Mouse (Mus musculus) c-Kit-positive CD71-negative TER-119-negative erythroid progenitor cells, embryonic 14.5 days (primary cell): Measurements from ENCODE around the gene Sohlh2.
"Not testable (repeated sequence)": the region's sequence is repeated elsewhere in the genome, so short reads cannot be mapped to it uniquely, and the experiment has no call there.

Experiments
- DNase-seq: peaks from one replicate; pipeline ENCODE4 v3.0.0-alpha.2; 2013; ENCODE audit warnings: low read depth

Sohlh2 gene

DNA sequence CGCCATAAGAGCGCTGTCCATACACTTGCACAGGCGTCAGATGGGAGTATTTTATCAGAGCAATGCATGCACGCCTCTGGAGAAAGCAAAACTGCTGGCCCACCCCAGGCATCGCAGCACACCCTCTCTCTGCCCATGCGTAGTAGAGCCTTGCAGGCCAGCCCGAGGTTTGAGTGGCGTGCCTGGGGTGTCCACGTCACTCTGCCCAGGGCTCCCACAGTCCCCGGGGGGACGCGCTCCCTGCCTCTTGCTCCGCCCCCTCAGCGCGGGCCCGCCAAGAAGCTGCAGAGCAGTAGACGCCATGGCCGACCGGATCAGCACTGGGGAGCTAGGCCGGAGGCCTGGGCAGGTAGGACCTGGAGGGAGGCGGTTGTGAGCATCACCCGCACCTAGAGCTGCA lies at the start of gene Sohlh2:
TSS of gene Sohlh2 (plus strand) at position 263 of the 400 bp plus-strand sequence.
- no peak for DNase-seq

DNA sequence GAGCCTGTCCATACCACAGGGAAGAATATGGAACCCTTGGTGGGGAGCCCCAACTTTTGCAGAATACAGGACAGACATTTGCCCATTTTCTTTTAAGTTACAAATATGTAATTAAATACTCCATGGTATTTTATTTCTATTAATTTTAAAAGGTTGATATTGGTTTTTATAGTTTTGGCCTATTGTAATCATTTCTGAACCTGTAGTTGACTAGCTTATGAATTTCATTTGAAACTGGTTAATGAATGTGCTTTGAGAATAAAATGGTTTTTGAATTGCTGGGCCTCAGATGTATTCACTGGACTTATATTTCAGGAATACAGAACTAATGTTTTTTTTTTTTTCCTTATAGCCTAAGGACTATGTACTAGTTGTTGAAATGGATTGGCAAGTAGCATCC lies 44.8 kb upstream of the Sohlh2 start, which contains the start of gene Ccdc169:
TSS of gene Ccdc169 (plus strand) at position 301 of the 400 bp plus-strand sequence.
- no peak for DNase-seq

- no peak for DNase-seq
Observed at GRCm38 (mm10) chr3:55139837-55140236, 42.0 kb upstream of the Sohlh2 start.

DNA sequence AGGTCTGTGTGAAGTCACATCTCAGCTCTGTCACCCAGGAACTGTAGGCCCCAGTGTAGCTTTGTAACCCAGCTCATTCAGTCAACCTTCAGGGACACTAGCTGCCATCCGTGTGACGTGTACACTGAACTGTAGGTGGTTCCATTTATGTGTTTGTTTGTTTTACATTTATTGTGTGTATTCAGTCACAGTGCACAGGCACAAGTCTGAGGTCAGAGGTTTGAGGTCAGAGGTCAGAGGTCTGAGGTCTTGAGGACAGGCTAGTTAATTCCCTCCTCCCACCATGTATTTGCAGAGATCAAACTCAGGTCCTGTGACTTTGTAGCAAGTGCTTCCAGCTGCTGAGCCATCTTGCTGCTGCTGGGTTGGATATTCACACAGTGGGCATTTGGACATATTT lies 40.4 kb upstream of the Sohlh2 start:
- no peak for DNase-seq

GRCm38 (mm10) chr3:55144916-55145315 lies 36.9 kb upstream of the Sohlh2 start:
- DNase-seq: no peak

DNA sequence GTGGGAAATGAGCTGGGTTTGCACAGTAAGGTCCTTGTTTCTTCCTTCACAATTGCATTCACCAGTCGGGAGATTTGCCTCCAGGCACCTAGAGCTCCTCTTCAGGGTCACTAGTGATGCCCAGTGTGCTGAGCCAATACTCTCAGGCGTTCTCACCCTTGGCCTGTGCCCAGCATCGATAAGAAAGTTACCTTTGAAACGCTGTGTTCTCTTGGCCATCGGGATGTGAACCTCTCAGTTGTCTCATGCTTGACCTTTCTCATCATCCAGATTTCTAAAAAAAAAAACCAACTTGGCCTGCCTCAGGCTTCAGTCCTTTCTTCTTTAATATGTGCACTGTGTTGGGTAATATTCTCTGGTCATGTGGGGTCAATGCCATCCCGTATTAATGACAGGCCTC lies 35.4 kb upstream of the Sohlh2 start:
- DNase-seq: no peak

DNA sequence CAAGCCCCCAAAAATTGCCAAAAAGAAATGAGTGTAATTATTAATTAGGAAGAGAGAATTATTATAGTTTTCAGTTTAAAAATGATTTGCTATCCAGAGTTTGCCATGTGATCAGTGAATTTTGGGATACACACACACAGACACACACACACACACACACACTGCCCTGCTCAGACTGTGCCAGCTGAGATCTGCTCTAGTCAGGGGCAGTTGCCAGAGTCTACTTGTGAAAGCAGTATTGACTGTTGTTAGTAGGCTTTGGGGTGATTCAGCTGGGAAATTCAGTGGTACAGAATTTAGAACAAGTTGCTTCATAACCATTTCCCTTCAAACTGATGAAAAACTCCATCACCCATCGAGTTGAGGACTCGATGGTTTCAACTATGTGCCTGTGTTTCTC lies 34.7 kb upstream of the Sohlh2 start:
- DNase-seq: no peak

DNA sequence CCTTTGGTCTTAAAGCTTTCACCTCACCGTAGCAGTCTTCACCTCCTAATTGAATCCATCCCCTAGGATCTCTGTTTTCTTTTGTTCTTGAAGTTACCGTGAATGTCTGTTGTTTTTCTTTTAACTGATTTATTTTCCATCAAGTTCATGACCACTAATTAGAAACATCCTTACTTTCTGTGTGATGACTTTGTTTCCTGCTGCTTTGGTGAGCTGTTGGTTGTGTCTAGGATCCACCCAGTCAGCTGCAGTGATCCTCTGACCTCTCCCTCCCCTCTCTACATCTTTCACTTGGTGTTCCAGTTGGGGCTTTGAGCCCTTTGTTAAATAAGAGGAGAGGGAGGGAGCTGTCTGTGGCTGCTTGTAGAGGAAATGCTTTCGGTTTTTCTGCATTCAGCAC lies 33.7 kb upstream of the Sohlh2 start:
- DNase-seq: no peak

DNA sequence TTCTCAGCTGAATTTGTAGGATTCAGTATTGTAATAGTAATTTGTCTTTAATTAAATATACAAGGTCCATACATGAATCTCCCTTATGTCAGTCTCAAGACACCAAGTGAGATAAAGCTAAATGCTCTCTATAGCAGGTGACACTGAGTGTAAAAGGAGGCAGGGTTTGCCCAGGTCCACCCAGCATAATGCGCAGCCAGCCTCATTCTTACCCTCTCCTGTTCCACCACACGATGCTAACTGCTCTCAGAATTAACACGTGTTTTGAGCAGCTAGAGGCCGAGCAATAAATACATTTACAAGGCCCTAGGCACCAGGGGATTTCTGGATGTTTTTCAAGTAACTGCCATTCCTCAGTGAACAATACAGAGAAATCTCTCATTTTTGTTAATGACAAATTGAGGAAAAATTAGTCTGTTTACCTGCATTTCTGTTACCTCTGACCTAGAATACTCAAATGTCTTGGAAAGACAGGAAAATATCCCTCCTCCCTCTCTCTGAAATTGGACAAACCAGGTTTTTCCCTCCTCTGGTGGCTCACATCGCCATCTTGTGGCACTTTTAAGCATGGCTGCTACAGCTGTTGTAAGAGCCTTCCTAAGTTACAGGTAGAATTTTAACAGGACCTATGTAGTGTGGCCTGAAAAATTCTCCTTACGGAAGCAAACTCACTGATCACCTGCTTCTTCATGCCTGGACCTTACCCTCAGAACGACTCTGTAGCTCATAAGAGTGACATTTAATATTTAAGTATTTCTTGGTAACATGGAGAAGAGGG lies 30.0 kb upstream of the Sohlh2 start:
- no peak for DNase-seq

- DNase-seq: no peak
Observed at GRCm38 (mm10) chr3:55152673-55153334, 29.0 kb upstream of the Sohlh2 start.

- no peak for DNase-seq
Observed at GRCm38 (mm10) chr3:55154163-55154562, 27.7 kb upstream of the Sohlh2 start.

- DNase-seq: no peak
Observed at GRCm38 (mm10) chr3:55157413-55157812, 24.4 kb upstream of the Sohlh2 start.

DNA sequence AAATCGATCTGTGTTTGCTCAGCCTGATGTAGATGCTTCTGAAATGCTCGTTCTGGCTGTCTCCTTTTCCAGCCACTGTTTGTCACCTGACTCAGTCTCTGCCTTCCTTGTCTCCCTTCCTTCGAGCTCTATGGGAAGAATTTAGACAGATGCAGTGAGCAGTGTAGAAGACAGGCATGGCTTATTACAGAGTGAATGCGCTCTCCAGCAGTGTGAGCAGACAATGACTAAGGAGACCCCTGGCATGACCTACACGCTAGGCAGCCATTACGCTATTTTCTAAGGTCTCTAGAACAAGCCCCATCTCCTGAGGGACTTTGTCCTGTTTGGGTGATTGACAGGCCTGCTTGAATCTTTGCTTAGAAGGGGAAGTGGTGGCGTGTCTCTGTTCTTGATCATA lies 20.7 kb upstream of the Sohlh2 start:
- DNase-seq: no peak

DNA sequence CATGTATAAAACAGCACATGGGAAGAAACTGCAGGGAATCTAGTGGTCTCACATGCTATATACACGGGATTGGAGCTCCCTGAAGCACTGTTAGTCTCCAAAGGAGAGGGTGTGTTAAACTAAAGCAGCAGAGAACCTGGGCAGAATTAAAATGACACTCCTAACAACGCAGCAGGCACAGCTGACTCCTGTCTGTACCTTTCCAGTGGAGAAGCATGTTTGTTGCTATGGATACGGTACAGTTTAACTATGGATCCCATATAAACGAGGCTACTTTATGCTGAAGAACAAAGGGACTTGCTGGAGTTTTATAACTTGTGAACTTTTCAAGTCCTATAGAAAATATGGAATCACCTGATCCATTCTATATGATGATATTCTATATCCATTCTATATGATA lies 18.3 kb upstream of the Sohlh2 start:
- no peak for DNase-seq

DNA sequence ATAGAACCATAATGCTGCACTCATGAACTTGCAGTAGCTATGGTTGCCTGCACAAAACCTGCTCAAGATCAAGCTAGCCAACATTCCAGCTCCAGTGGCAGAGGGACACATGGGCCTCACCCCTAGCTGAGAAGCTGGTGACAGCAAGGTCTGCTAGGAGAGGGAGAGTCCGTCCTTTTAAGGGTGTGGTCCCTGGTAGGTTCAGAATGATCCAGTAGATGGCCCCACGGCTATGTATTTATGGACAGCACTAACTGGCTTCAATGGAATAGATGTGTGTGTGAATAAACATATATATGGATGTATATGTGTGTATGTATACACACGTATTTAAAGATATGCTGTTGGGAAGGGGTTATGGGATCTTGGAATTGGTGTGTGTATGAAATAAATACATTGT lies 9.3 kb upstream of the Sohlh2 start:
- DNase-seq: no peak

DNA sequence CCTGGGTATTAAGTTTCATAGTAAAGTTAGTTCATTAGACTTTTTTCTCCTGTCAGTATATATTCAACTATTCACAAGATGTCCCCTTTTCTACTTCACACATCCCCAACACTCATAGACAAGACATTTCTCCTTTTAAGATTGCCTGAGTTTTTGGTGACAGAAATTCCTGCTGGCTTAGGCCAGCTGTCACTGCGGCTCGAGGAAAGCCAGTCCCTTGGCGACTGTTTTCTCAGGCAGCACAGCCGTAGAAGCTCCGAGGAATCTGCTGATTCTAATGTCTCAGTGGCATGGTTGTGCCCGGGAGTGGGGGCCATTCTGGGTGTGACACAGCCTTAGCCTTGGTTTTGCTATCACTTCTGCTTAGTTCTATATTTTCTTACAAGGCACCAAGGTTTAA lies 4.6 kb upstream of the Sohlh2 start:
- no peak for DNase-seq

GRCm38 (mm10) chr3:55191668-55192067 lies 9.8 kb downstream of the Sohlh2 start:
- DNase-seq: no peak

GRCm38 (mm10) chr3:55193351-55193750 lies 11.5 kb downstream of the Sohlh2 start:
- no peak for DNase-seq

GRCm38 (mm10) chr3:55194792-55195191 lies 13.0 kb downstream of the Sohlh2 start:
- no peak for DNase-seq

- no peak for DNase-seq
Observed at GRCm38 (mm10) chr3:55195581-55196327, 13.9 kb downstream of the Sohlh2 start.

DNA sequence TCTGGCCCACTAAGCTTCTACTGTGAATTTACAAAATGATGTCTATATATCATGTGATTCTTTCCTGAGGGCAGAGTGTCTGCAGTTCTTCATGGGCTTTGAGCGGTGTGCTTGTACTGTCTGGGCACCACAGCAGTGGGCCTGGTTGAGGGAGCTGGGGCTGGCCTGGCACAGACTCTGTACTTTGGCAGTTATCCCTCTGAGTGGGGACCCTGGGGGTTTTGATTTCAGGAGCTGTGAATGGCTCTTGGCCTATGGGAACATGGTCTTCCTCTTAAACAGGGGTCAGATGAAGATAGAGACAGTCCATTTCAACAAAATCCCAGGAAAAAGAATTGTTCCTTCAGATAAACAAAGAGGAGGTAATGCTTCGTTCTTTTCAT lies 14.5 kb downstream of the Sohlh2 start:
- DNase-seq: no peak

DNA sequence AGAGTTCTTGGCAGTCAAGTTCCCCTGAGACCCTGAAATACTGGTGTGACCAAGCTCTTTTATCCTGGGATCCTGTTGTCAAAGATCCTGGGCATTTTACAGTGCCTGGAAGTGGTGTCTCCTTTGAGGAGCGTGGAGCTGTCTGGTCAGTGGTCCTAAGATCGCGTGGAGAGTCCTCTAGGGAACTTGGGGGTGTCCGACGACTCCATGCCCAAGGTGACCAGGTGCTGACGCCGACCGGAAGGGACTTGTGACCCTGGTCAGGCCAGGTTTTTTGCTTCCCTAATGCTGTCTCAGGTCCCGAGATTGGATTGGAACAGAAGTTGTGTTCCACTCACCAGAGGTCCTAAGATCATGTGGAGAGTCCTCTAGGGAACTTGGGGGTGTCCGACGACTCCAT lies 21.8 kb downstream of the Sohlh2 start:
- not testable (repeated sequence) for DNase-seq

DNA sequence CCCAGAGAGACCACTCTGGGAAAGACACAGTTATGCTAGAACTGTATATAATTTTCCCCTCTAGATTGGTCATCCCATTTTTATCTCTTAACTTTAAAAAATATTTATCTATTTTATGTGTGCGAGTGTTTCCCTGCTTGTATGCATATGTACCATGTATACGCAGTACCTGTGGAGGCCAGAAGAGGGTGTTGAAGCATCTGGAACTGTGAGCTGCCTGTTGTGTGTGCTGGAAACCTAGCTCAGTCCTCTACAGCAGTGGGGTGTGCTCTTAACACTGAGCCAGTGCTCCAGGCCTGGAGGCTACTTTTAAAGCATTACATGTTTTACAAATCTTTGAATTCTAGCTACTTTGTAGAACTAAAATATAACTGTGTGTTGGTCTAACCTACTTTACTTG lies 24.6 kb downstream of the Sohlh2 start:
- no peak for DNase-seq
